Mouse (Mus musculus): ENCODE measurements at regions not wholly inside any gene's neighbourhood (a gene's known extent, or its start where the extent isn't known, plus 50 kb on each side); places are given as distances from the start of the nearest gene placed in this dataset.

DNA sequence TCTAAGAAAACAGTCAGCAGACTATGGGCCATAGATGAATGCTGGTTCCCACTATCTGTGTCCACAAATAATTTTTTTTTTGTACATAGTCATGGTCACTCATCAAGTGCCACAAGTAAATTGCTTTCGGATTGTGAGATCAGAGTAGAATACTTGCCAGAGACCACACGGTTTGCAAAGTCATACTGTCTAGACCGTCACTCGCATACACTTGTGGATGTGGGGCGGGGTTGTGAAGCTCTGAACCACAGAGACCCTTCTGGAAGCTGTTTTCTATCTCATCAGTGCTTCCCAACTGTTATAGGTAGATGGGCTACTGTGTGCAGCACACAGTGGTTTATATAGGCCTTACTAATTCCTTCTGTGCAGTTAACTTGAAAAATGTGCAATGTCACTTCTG lies 100.9 kb upstream of the Runx1 start:
- TF ChIP-seq CTCF (conservative IDR thresholded peaks at IDR 0.05; ENCODE audit: low read length) (no peak), POU5F1 (IDR thresholded peaks at IDR 0.05; ENCODE audit: borderline replicate concordance, low read length) (no peak)

Data from E14TG2a.4 (cell line).